Mouse (Mus musculus) myocyte (in vitro differentiated cells): ENCODE results near the gene Rab30.

Experiments
- CEBPB ChIP-seq: IDR thresholded peaks from 2 replicates; pipeline ENCODE4 v1.6.1; 2011; ENCODE audit warnings: mild to moderate bottlenecking, moderate library complexity; ENCODE audit not compliant: poor library complexity, insufficient read depth, severe bottlenecking
- E2F4 ChIP-seq: IDR thresholded peaks from one replicate; pipeline ENCODE4 v1.6.1; 2011; ENCODE audit warnings: mild to moderate bottlenecking, control low read depth, moderate library complexity; ENCODE audit not compliant: insufficient read depth
- MAX ChIP-seq: IDR thresholded peaks from one replicate; pipeline ENCODE4 v1.6.1; 2011; ENCODE audit warnings: low read depth, mild to moderate bottlenecking, control low read depth
- MYOD1 ChIP-seq, 3 experiments: IDR thresholded peaks; one replicate each; pipeline ENCODE4 v1.6.1; 2011; ENCODE audit warnings: control low read depth in 2 of 3, low read depth in 2 of 3, mild to moderate bottlenecking in 2 of 3, moderate library complexity in 1 of 3; ENCODE audit not compliant: insufficient read length in 2 of 3, control insufficient read depth in 1 of 3
- MYOG ChIP-seq, 3 experiments: IDR thresholded peaks; one replicate each; pipeline ENCODE4 v1.6.1; 2011; ENCODE audit warnings: control low read depth in 2 of 3, low read depth in 2 of 3, mild to moderate bottlenecking in 2 of 3; ENCODE audit not compliant: insufficient read length in 2 of 3, control insufficient read depth in 1 of 3, insufficient read depth in 1 of 3
- POLR2A ChIP-seq: IDR thresholded peaks from one replicate; pipeline ENCODE4 v1.6.1; 2011; ENCODE audit warnings: low read depth, mild to moderate bottlenecking, control low read depth, moderate library complexity; ENCODE audit not compliant: insufficient read length
- POLR2AphosphoS2 ChIP-seq: IDR thresholded peaks from one replicate; pipeline ENCODE4 v1.6.1; 2011; ENCODE audit warnings: low read depth, control low read depth; ENCODE audit not compliant: insufficient read length
- SRF ChIP-seq: IDR thresholded peaks from one replicate; pipeline ENCODE4 v1.6.1; 2011; ENCODE audit warnings: low read depth; ENCODE audit not compliant: control insufficient read depth, insufficient read length
- TCF12 ChIP-seq: IDR thresholded peaks from one replicate; pipeline ENCODE4 v1.6.1; 2011; ENCODE audit warnings: mild to moderate bottlenecking, control low read depth; ENCODE audit not compliant: poor library complexity, insufficient read depth, severe bottlenecking
- USF1 ChIP-seq: IDR thresholded peaks from one replicate; pipeline ENCODE4 v1.6.1; 2011; ENCODE audit warnings: low read depth, mild to moderate bottlenecking, control low read depth, moderate library complexity

DNA sequence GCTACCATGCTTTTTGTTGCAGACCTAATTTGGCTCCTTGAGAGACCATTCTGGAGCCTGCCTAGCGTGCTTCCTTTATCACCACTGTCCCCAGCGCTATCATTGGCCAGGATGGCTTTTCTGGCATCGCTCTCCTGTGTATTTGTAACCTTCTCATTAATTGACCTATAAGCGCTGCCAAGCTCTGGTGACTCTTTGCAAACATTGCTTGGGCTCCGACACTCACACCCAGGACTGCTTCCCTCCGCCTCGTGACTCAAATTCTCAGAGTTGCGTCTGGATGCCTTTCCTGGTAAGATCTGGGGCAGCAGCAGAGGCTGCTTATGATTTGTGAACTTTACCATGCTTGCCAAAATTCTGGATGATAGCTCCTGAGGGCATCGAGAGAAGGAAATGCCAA lies 19.8 kb downstream of the Rab30 start:
- TF ChIP-seq TCF12 (no peak), POLR2A (no peak), USF1 (no peak), POLR2AphosphoS2 (no peak), E2F4 (no peak), MYOG (IDR thresholded peaks at IDR 0.05; ENCODE audit: control insufficient read depth in 1 of 3, insufficient read depth in 1 of 3, insufficient read length in 2 of 3, low read depth in 2 of 3) (no peak), MYOD1 (IDR thresholded peaks at IDR 0.05; ENCODE audit: control insufficient read depth in 1 of 3, insufficient read length in 2 of 3, low read depth in 2 of 3) (no peak), CEBPB (no peak), MAX (no peak), SRF (no peak)
